Mouse (Mus musculus): ENCODE data around the gene Aff3.
"Not testable (repeated sequence)": the region's sequence is repeated elsewhere in the genome, so short reads cannot be mapped to it uniquely, and the experiment has no call there.

Gene Aff3

GRCm38 (mm10) chr1:38439751-38440470, 224.8 kb downstream of the Aff3 start:
- DNase-seq (ENCODE audit: low spot score), result no peak

DNA sequence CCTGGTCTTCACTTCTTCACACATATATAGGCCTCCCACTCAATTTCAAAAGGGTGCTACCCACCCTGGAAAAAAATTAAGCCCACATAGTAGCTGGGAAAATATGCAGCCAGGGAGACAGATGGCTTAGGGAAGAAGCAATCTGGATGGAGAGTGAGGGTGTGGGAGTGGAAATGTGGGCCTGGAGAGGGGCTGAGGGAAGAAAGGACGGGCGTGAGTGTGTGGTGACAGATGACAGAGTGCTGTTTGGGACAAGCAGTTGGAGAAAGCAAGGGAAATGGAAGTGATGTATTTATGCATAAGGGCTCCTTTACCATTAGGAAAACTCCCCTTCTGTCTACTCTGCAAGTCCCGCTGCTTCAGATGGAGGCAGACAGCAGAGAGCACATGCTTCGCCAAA, 226.3 kb downstream of the Aff3 start:
- no peak for DNase-seq (ENCODE audit: low spot score)

DNA sequence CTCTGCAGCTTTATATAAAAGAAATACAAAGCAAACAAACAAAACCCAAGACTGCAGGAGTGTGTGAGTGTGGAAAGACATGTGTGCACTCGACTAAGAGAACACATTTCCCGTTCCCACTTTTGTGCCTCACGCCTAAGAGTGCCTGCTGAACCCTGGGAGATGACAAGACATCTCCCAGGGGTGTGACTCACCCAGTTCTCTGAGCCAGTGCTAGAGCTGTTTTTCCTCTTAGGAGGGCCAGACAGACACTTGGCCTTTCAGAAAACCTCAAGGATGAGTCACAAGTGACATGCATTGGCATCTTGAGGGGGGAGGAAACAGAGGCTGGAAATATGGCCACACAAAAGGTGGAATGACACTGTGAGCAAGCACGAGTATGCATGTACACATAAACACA, 227.1 kb downstream of the Aff3 start:
- no peak for DNase-seq (ENCODE audit: low spot score)

DNA sequence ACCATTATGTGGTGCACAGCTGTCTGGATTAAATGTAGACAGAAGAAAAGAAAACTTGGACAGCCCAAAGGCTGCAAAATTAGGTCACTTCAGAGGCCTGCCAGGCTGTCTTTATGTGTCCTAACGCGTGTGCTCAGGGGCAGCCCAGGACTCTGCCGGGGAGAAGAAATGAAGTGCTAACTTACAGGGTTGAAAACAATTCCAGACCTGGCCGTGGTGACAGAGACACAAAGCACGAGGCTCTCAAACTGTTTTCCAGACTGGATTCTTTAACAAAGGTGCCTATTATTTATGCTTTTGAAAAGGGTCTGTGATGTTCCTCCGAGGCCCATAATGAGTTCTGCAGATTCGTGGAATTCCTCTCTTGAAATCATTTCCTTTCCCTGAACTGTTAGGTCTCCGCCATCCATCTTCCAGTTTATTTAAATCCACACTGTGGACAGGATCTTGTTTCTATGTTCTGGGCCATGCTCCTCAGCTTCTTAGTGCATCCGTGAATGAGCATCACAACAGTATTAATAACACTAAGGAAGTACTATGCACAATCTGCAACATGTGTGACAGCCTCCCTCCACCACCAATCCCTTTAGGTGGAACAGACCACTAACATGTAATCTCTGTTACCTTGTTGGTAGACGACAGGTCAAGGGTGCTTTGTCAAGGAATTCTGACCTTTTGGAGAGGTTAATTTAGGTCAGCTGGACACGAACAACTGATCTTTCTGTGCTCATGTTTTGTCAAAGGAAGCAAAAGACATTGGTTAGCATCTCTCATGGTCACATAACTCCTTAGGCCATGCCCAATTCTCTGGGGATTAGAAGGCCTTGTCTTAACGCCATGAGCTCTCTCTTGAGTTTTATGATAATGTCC, 228.0 kb downstream of the Aff3 start:
- DNase-seq (ENCODE audit: low spot score), result no peak

GRCm38 (mm10) chr1:38430311-38430710, 234.4 kb downstream of the Aff3 start:
- DNase-seq (ENCODE audit: low spot score), result not testable (repeated sequence)

DNA sequence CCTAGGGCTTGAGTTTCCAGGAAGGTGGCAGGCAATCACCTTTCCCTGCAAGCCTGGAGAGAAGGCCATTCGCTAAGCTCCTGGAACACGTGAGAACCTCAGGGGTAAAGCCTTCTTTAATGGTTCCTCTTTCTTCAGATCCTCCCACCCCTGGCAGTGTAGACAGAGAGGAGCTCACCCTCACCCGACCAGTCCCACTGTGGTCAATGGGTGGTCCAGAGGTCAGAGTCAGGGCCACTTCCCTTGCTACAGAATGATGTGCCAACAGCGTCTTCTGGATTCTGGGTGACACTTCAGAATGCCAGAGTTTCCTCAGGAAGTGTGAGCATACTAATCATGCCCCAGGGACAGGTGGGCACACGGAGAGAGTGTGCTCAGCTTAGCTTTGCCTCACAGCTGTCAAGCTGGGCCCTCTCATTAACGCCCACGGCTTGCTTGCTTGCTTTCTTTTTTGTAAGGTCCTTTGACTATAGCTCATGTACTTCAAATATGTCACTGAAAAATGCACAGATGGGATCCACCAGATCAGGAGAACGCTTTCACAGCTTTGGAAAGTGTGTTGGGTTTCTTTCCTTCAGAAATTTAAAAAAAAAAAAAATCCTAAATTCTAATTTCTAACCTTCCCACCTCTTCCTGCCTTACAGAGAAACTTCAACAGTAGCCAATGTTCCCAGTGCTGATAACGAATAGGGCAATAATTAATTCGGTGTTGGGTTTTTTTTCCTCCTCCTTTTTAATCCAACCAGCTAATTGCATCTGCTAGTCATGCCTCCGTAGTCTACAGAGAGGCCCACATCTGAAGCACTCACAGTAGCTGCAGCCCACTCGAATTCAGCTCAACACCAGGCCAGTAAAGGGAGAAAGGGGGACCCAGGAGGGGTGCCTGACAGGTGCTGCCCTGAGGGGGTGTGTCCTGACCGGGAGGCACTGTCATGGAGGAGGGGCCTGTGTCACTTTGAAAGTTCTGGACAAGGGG, 235.8 kb downstream of the Aff3 start:
- DNase-seq (ENCODE audit: low spot score), result no peak

GRCm38 (mm10) chr1:38422921-38423320, 241.8 kb downstream of the Aff3 start:
- DNase-seq (ENCODE audit: low spot score), result no peak

DNA sequence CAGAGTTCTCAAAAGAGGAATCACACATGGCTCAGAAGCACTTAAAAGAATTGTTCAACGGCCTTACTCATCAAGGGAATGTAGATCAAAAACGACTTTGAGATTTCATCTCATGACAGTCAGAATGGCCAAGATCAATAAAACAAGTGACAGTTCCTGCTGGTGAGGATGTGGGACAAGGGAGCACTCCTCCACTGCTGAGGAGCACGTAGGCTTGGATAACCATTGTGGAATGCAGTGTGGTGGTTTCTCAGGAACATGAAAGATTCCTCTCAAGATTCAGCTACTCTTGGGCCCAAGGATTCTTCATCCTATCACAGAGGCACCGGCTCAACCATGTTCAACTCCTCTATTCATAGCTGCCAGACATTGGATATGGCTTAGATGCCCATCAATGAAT, 245.4 kb downstream of the Aff3 start:
- DNase-seq (ENCODE audit: low spot score), result no peak

DNA sequence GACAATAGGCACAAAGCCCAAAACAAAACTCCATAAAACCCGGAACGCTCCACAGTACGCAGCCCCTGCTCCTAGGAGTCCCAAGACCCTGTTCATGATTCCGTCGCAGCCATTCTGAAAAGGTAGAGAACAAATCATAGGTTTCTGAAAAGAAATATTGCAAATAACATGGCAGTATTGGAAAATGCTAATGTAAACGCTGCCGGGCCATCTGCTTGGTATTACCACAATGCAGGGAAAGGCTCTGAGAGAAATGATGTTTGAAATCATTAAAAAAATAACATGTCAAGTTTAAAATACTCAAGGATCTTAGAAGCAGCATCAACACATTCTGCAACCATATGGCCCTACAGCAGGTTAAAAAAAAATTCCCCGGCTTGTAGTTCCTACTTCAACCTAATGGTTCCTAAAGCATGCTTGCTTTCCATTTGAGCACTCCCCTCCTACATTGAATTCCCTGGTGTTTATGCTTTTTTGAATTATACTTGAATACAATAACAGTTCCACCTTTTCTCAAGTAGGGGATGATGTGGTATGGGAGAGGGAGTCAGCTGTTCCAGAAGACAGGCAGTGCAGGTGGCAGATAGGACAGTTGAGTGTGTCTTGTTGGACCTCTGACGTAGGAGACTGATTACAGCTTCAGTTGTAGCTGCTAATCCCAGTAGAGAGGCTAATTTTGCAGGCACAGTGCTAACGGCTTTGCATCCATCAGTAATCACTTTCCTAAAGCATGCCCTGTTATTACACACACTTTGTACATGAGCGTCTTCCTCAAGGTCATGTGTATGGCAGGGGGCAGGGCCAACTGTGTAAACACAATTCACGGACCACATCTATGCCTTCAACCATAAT, 246.3 kb downstream of the Aff3 start:
- no peak for DNase-seq (ENCODE audit: low spot score)

GRCm38 (mm10) chr1:38417196-38417595, 247.6 kb downstream of the Aff3 start:
- no peak for DNase-seq (ENCODE audit: low spot score)

GRCm38 (mm10) chr1:38415511-38415910, 249.2 kb downstream of the Aff3 start:
- DNase-seq (ENCODE audit: low spot score), result no peak

- no peak for DNase-seq (ENCODE audit: low spot score)
Measured at GRCm38 (mm10) chr1:38411106-38411505, 253.6 kb downstream of the Aff3 start.

GRCm38 (mm10) chr1:38410457-38410856, 254.3 kb downstream of the Aff3 start:
- no peak for DNase-seq (ENCODE audit: low spot score)

GRCm38 (mm10) chr1:38408241-38408640, 256.5 kb downstream of the Aff3 start:
- DNase-seq (ENCODE audit: low spot score), result no peak

- DNase-seq (ENCODE audit: low spot score), result no peak
Measured at GRCm38 (mm10) chr1:38403781-38404180, 261.0 kb downstream of the Aff3 start.

DNA sequence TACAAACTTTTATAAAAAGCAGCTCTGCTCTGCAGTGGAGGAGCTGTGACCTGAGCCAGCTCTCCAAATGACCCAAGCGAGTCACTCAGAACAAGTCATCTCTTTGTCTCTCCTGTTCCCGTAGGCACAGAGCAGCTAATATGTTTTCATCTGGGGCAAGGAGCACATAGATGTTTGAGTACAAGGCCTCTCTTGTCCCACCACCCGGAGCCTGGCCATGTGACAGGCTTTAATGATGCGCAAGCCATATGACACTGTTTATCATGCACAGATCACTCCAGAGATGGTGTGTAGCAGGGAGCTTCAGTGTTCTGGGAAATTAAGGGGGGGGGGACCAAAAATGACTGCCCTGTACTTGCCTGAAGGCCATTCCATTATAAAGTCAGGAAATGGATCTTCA, 262.9 kb downstream of the Aff3 start:
- DNase-seq (ENCODE audit: low spot score), result no peak

GRCm38 (mm10) chr1:38399269-38399668, 265.5 kb downstream of the Aff3 start:
- DNase-seq (ENCODE audit: low spot score), result no peak

- no peak for DNase-seq (ENCODE audit: low spot score)
Measured at GRCm38 (mm10) chr1:38398566-38398965, 266.2 kb downstream of the Aff3 start.

DNA sequence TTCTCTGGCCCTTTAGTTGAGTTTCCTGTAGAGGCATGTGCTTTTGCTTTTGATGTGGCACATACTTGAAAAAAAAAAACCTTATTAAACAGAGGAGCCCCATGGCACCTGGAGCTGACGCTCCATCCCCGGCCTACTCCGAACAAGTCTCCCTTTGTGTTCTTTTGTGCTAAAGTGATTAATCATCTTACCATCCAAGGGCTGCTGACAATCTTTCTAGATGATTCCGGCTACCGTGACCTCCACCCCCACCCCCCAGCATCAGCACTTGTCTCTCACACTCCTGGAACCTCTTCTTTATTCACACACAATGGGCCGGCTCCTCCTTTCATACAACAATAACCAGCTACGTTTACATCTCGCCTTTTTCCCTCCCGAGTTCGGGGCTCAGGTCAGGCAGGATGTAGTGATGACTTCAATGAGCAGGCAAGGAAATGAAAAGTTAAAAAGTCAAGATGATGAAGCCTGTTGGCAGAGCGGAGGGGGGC, 269.5 kb downstream of the Aff3 start:
- no peak for DNase-seq (ENCODE audit: low spot score)

DNA sequence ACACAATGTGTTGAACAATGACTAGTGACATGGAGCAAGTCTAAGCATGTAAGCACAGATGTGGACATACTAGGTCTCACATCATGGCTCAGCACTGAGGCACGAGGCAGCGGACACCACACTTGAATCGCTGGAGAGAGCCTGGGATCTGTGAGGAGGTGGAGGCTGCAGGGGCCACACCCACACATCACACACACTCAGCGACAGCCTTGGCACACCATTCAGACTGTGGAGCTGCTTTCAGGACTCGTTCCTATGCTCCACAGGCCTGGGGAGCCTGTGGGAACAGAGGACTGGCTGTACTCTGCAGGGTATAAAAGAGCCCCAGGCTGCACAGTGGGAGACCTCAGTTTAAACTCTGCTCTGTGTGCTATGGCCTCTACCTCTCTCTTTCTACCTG, 270.3 kb downstream of the Aff3 start:
- no peak for DNase-seq (ENCODE audit: low spot score)

DNA sequence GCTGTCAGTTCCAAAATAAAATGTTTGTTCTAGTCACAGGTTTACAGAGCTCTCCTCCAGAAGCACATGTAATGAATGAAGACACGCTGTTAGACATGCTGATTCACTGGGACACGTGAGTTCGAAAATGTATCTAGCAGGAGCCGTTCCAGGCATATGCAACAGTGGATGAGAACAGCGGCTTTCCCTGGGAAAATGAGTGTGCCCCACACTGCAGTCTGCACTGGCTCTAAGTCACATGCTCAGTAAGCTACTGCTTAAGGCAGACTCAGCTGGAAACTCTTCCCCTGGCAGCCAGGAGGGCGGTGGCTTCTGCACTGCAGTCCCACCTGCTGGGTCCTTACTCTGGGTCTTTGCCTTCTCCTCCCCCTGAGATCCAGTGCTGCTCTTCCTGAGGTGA, 271.2 kb downstream of the Aff3 start:
- DNase-seq (ENCODE audit: low spot score), result no peak
